Mouse (Mus musculus) myocyte (in vitro differentiated cells): ENCODE data around the gene Mcm10.

Source experiments
- MAX ChIP-seq: IDR thresholded peaks from one replicate; pipeline ENCODE4 v1.6.1; 2011; ENCODE audit warnings: low read depth, mild to moderate bottlenecking, control low read depth
- MYOG ChIP-seq, 3 experiments: IDR thresholded peaks; one replicate each; pipeline ENCODE4 v1.6.1; 2011; ENCODE audit warnings: control low read depth in 2 of 3, low read depth in 2 of 3, mild to moderate bottlenecking in 2 of 3; ENCODE audit not compliant: insufficient read length in 2 of 3, control insufficient read depth in 1 of 3, insufficient read depth in 1 of 3
- POLR2A ChIP-seq: IDR thresholded peaks from one replicate; pipeline ENCODE4 v1.6.1; 2011; ENCODE audit warnings: low read depth, mild to moderate bottlenecking, control low read depth, moderate library complexity; ENCODE audit not compliant: insufficient read length
- REST ChIP-seq: IDR thresholded peaks from one replicate; pipeline ENCODE4 v1.6.1; 2011; ENCODE audit warnings: mild to moderate bottlenecking, control low read depth, moderate library complexity; ENCODE audit not compliant: insufficient read depth, insufficient read length
- USF1 ChIP-seq: IDR thresholded peaks from one replicate; pipeline ENCODE4 v1.6.1; 2011; ENCODE audit warnings: low read depth, mild to moderate bottlenecking, control low read depth, moderate library complexity

GRCm38 (mm10) chr2:5027057-5027456 lies 14.5 kb upstream of the Mcm10 start:
- TF ChIP-seq REST (no peak), USF1 (no peak), POLR2A (no peak), MYOG (IDR thresholded peaks at IDR 0.05; ENCODE audit: control insufficient read depth in 1 of 3, insufficient read depth in 1 of 3, insufficient read length in 2 of 3, low read depth in 2 of 3) (no peak), MAX (no peak)
